Mouse (Mus musculus): ENCODE measurements at regions not wholly inside any gene's neighbourhood (a gene's known extent, or its start where the extent isn't known, plus 50 kb on each side); places are given as distances from the start of the nearest gene placed in this dataset.

GRCm38 (mm10) chr10:92161501-92161900, 560.7 kb downstream of the Nedd1 start:
- no peak for DNase-seq (ENCODE audit: low read depth, low spot score)
- ATAC-seq = no peak
- CTCF ChIA-PET = interaction anchor here (1.1 to 1.2 kb wide), 2 partner anchors 14 to 29 kb away, joined by 3 read pairs; no protein-coding TSS in a partner anchor
- H3K27me3 ChIP-seq = peaks cover 13% of the 10 kb centered on the region
- TF ChIP-seq CTCF (IDR thresholded peaks at IDR 0.05) = no peak
- POLR2A ChIA-PET = no interaction called here
- in situ Hi-C loops (cut with MboI; ENCODE audit: low pct_unique_long_range_greater_than_20kb) = no loop called here

- no peak for DNase-seq (ENCODE audit: low read depth, low spot score)
- no peak for TF ChIP-seq CTCF (IDR thresholded peaks at IDR 0.05)
- no peak for ATAC-seq
- peaks cover 3% of the 10 kb centered on the region for H3K27me3 ChIP-seq
- POLR2A ChIA-PET = no interaction called here
- CTCF ChIA-PET = interaction anchor here (0.9 kb wide), 1 partner anchor 431 kb away, joined by 3 read pairs; no protein-coding TSS in a partner anchor
- in situ Hi-C loops (cut with MboI; ENCODE audit: low pct_unique_long_range_greater_than_20kb) = no loop called here
Observed at GRCm38 (mm10) chr10:92146263-92146662, 576.0 kb downstream of the Nedd1 start.

- DNase-seq (ENCODE audit: low read depth, low spot score) (no peak), ATAC-seq (no peak)
- TF ChIP-seq CTCF (IDR thresholded peaks at IDR 0.05) = no peak
- CTCF ChIA-PET = no interaction called here
- no peaks in the 10 kb centered on the region for H3K27me3 ChIP-seq
- in situ Hi-C loops (cut with MboI; ENCODE audit: low pct_unique_long_range_greater_than_20kb) = no loop called here
- POLR2A ChIA-PET = no interaction called here
Observed at GRCm38 (mm10) chr10:92135521-92135920, 586.7 kb downstream of the Nedd1 start.

- ChIA-PET CTCF (interaction anchor here (1.8 kb wide), 1 partner anchor 196 kb away, joined by 3 read pairs; no protein-coding TSS in a partner anchor), POLR2A (no interaction called here)
- in situ Hi-C loops (cut with MboI; ENCODE audit: low pct_unique_long_range_greater_than_20kb) = no loop called here
- TF ChIP-seq CTCF (IDR thresholded peaks at IDR 0.05) = no peak
- no peak for ATAC-seq
- H3K27me3 ChIP-seq = peaks cover 4% of the 10 kb centered on the region
- DNase-seq (ENCODE audit: low read depth, low spot score) = no peak
Observed at GRCm38 (mm10) chr10:92112790-92113189, 609.4 kb downstream of the Nedd1 start.

DNA sequence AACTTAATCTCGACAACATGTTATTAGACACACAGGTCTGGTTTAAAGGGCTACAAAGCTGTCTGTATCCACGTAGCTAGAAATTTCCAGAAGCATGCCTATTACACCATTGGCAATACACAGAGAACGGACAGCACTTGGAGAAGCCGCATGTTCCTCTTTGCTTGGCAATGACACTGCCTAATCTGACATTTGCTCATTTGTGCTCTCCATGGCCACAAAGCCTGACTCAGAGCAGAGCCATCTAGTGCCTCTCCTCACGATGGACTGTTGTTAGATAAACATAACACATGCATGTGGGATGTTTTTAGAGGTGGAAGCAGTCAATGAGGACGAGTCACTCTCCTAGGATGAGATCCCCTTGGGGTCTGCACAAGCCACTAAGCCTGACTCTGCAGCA, 615.9 kb downstream of the Nedd1 start:
- ChIA-PET POLR2A (no interaction called here), CTCF (no interaction called here)
- DNase-seq (ENCODE audit: low read depth, low spot score) (no peak), ATAC-seq (no peak)
- in situ Hi-C loops (cut with MboI; ENCODE audit: low pct_unique_long_range_greater_than_20kb) = no loop called here
- no peak for TF ChIP-seq CTCF (IDR thresholded peaks at IDR 0.05)
- no peaks in the 10 kb centered on the region for H3K27me3 ChIP-seq

DNA sequence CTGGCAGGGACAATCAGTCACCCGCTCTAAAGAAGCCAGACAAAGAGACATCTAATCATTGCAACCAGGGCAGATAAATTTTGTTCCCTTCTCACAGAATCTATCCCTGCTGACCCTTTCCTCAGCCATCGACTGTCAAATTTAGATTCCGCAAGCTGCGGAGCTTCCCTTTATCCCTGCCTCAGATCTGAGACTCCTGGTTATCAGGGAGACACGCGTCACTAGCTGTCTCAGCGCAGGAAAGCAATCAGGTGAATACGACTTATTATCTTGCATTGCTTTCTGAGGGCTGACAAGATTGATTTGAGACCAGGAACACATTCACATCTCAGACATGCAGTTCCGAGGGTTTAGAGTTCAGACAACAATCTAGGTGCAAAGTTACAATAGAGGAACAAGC, 618.3 kb downstream of the Nedd1 start:
- in situ Hi-C loops (cut with MboI; ENCODE audit: low pct_unique_long_range_greater_than_20kb) = no loop called here
- no peak for ATAC-seq
- no peak for DNase-seq (ENCODE audit: low read depth, low spot score)
- POLR2A ChIA-PET = no interaction called here
- H3K27me3 ChIP-seq = no peaks in the 10 kb centered on the region
- CTCF ChIA-PET = interaction anchor here (1.1 to 1.8 kb wide), 2 partner anchors 11 to 12 kb away, joined by 3 to 5 read pairs; no protein-coding TSS in a partner anchor
- no peak for TF ChIP-seq CTCF (IDR thresholded peaks at IDR 0.05)

- H3K27me3 ChIP-seq = no peaks in the 10 kb centered on the region
- POLR2A ChIA-PET = no interaction called here
- in situ Hi-C loops (cut with MboI; ENCODE audit: low pct_unique_long_range_greater_than_20kb) = no loop called here
- DNase-seq (ENCODE audit: low read depth, low spot score) (no peak), ATAC-seq (no peak)
- no peak for TF ChIP-seq CTCF (IDR thresholded peaks at IDR 0.05)
- CTCF ChIA-PET = interaction anchor here (1.8 kb wide), 1 partner anchor 11 kb away, joined by 5 read pairs; no protein-coding TSS in a partner anchor
Observed at GRCm38 (mm10) chr10:92102755-92103154, 619.5 kb downstream of the Nedd1 start.

DNA sequence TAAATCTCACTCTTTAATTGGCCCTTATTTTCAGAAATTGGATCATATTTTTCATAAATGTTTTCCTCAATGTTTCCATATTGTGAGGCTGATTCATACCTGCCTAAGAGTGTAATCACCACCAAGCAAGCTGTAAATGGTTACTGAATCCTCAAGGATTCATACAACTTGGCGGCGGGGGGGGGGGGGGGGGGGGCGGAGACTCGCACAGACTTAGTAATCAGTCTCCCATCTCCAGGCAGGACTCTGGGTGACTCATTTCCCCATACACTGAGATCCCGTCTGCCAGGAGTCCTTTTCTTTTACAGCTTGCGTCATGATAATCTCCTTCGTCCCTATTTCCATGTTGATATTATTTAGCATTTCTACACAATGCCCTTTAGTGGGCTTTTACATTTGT, 624.7 kb downstream of the Nedd1 start:
- CTCF ChIA-PET = no interaction called here
- no peak for TF ChIP-seq CTCF (IDR thresholded peaks at IDR 0.05)
- POLR2A ChIA-PET = no interaction called here
- DNase-seq (ENCODE audit: low read depth, low spot score) = no peak
- in situ Hi-C loops (cut with MboI; ENCODE audit: low pct_unique_long_range_greater_than_20kb) = no loop called here
- no peak for ATAC-seq
- no peaks in the 10 kb centered on the region for H3K27me3 ChIP-seq

DNA sequence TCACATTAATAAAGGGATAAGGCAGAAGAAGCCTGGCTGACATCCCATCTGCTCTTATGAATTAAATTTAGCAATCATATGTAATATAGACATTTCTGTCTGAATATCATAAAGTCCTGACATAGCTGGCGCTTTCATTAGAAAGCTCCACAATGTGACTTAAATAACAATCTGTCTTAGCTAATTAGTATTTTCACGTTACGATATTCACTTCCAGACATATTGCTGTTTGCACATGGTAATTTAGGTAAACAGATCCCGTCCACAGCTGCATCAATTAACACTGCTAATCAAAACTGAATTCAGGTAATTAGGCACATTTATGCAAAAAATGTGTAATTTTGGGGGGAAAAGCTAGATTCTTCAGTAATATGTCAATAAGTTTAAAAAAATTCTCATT, 625.1 kb downstream of the Nedd1 start:
- H3K27me3 ChIP-seq = no peaks in the 10 kb centered on the region
- TF ChIP-seq CTCF (IDR thresholded peaks at IDR 0.05) = no peak
- in situ Hi-C loops (cut with MboI; ENCODE audit: low pct_unique_long_range_greater_than_20kb) = no loop called here
- POLR2A ChIA-PET = no interaction called here
- CTCF ChIA-PET = no interaction called here
- DNase-seq (ENCODE audit: low read depth, low spot score) (no peak), ATAC-seq (no peak)

- DNase-seq (ENCODE audit: low read depth, low spot score) = no peak
- POLR2A ChIA-PET = no interaction called here
- no peaks in the 10 kb centered on the region for H3K27me3 ChIP-seq
- ATAC-seq = no peak
- TF ChIP-seq CTCF (IDR thresholded peaks at IDR 0.05) = no peak
- in situ Hi-C loops (cut with MboI; ENCODE audit: low pct_unique_long_range_greater_than_20kb) = no loop called here
- CTCF ChIA-PET = interaction anchor here (1.9 kb wide), 1 partner anchor 12 kb away, joined by 5 read pairs; no protein-coding TSS in a partner anchor
Observed at GRCm38 (mm10) chr10:92091480-92092395, 630.5 kb downstream of the Nedd1 start.

- no peak for TF ChIP-seq CTCF (IDR thresholded peaks at IDR 0.05)
- DNase-seq (ENCODE audit: low read depth, low spot score) = no peak
- in situ Hi-C loops (cut with MboI; ENCODE audit: low pct_unique_long_range_greater_than_20kb) = no loop called here
- ChIA-PET POLR2A (no interaction called here), CTCF (no interaction called here)
- H3K27me3 ChIP-seq = no peaks in the 10 kb centered on the region
- ATAC-seq = no peak
Observed at GRCm38 (mm10) chr10:92082111-92082510, 640.1 kb downstream of the Nedd1 start.
